Mouse (Mus musculus) kidney, adult 2 months (tissue): Measurements from ENCODE around the gene Jup. TPM values are rescaled to one million over a fixed set of nuclear protein-coding genes. Genes with fewer than 3 reads are reported as not detected.
"Not testable (repeated sequence)": the region's sequence is repeated elsewhere in the genome, so short reads cannot be mapped to it uniquely, and the experiment has no call there.

ENCODE experiments used
- DNase-seq: peaks from one replicate; pipeline ENCODE4 v3.0.0; 2021
- H3K27ac ChIP-seq: fragments of 200-500 bp; 2 replicates; pipeline ENCODE4 v1.5.1; 2012; ENCODE audit warnings: low read depth, low read length, control low read depth, inconsistent platforms; ENCODE audit not compliant: insufficient read depth
- H3K27me3 ChIP-seq: fragments of 200-500 bp; replicated peaks from 2 replicates; pipeline ENCODE4 v1.6.1; 2012; ENCODE audit warnings: mild to moderate bottlenecking, moderate library complexity, low read length, inconsistent platforms; ENCODE audit not compliant: control insufficient read depth, insufficient read depth
- H3K36me3 ChIP-seq: fragments of 200-500 bp; 2 replicates; pipeline ENCODE4 v1.6.1; 2012; ENCODE audit warnings: mild to moderate bottlenecking, moderate library complexity, low read length, inconsistent platforms; ENCODE audit not compliant: control insufficient read depth, insufficient read depth
- H3K4me1 ChIP-seq: fragments of 200-500 bp; 2 replicates; pipeline ENCODE4 v1.6.1; 2011; ENCODE audit warnings: low read length; ENCODE audit not compliant: control insufficient read depth, insufficient read depth
- H3K4me3 ChIP-seq: fragments of 200-500 bp; 2 replicates; pipeline ENCODE4 v1.5.1; 2011; ENCODE audit warnings: mild to moderate bottlenecking, low read depth, low read length, control low read depth; ENCODE audit not compliant: insufficient read depth
- CTCF ChIP-seq: fragments of 200-500 bp; conservative IDR thresholded peaks from 2 replicates; pipeline ENCODE4 v1.5.1; 2011; ENCODE audit warnings: low read depth, mild to moderate bottlenecking, control low read depth, low read length, moderate library complexity, mixed read lengths; ENCODE audit not compliant: insufficient read depth, insufficient read length
- POLR2A ChIP-seq: fragments of 200-500 bp; IDR thresholded peaks from one replicate; pipeline ENCODE4 v1.6.1; 2011; ENCODE audit warnings: low read depth, low read length, control low read depth
- WGBS: fragments of 180-500 bp; shearing (Covaris S2); methylation state at CpG from one replicate; pipeline ENCODE4 v1.1.7; 2018; 5-methylcytosine and 5-hydroxymethylcytosine counted together
- polyA plus RNA-seq: library from polyadenylated mRNA; depleted of rRNA; stranded (reverse); fragments of >200 nt; gene quantifications from 2 replicates; pipeline ENCODE4 v1.2.3, GENCODE M21; 2012; rRNA removed

Gene Jup
- polyA plus RNA-seq, 1 experiment, result 220 TPM

DNA sequence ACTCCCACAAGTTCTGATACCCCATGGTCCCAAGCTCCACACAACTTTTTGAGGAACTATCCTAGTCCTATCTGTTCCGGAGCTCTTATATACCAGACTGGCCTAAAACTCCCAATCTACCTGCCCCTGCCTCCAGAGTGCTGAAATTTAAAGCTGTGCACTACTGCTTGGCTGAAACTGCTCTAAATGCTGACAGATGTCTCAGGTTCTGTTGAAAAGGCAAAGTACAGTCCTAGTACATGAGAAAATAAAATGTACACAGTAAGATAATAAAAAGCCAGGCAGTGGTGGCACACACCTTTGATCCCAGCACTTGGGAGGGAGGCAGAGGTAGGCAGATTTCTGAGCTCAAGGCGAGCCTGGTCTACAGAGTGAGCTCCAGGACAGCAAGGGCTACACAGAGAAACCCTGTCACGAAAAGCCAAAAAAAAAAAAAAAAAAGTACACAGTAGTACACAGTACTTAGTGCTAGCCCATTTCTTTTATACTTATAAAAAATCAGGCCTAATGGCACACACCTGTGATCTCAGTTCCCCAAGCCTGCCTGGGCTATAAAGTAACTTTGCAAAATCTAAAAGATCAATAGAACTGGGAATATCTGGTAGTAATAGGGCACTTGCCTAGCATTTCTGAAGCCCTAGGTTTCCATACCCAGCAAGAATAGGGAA is 74.8 kb downstream of the Jup start:
- Histone ChIP-seq H3K4me3 (no peak overlapping the region), H3K36me3 (peaks cover 13% of the 10 kb centered on the region), H3K4me1 (no peaks in the 10 kb centered on the region), H3K27ac (no peak overlapping the region), H3K27me3 (no peaks in the 10 kb centered on the region)
- WGBS, result 59% methylated on average over 3 of the region's 3 CpGs
- DNase-seq, result no peak
- TF ChIP-seq POLR2A, result no peak
- no peak for TF ChIP-seq CTCF

DNA sequence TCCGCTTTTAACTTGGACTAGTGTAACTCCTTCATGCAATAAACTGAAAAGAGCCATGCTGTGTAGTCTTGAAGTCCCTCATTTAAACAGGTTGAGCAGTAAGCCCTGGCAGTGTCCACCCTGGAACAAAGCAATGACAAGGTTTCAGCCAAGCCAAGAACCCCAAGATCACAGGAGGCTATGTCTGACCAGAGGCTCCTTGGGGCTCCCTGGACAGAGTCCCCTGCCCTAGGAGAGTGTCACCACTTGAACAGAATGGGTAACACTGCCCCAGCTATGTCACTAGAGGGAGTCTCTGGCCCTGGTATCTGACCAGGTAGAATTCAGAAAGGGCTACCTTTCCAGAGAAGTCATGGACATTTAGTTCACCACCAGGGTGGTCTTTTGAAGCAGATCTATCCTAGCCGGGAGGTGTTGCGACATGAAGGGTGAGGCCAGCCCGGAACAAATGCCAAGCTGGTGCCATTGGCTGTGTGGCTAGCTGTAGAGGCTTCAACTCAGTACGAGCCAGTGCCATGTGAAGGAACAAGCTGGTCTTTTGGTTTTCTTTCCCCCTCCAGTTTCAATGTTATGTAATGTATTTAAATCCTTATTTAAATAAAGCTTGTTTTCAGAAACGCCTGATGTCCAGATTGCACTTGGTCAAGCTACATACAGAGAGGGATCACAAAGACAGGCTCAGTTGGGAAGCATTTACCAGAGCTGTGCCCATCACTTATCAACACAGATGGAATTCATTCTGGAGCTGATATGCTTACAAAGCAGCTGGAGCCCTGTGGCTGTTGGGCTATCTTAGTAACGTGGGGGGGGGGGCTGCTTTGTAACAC is 75.9 kb downstream of the Jup start:
- H3K27ac ChIP-seq, H3K4me1 ChIP-seq, H3K27me3 ChIP-seq, H3K4me3 ChIP-seq: not testable (repeated sequence)
- WGBS, result 67% methylated on average over 7 of the region's 7 CpGs
- H3K36me3 ChIP-seq, result peaks cover 13% of the 10 kb centered on the region
- peak; percentile 6 for DNase-seq
- TF ChIP-seq POLR2A, result peak; percentile 14

DNA sequence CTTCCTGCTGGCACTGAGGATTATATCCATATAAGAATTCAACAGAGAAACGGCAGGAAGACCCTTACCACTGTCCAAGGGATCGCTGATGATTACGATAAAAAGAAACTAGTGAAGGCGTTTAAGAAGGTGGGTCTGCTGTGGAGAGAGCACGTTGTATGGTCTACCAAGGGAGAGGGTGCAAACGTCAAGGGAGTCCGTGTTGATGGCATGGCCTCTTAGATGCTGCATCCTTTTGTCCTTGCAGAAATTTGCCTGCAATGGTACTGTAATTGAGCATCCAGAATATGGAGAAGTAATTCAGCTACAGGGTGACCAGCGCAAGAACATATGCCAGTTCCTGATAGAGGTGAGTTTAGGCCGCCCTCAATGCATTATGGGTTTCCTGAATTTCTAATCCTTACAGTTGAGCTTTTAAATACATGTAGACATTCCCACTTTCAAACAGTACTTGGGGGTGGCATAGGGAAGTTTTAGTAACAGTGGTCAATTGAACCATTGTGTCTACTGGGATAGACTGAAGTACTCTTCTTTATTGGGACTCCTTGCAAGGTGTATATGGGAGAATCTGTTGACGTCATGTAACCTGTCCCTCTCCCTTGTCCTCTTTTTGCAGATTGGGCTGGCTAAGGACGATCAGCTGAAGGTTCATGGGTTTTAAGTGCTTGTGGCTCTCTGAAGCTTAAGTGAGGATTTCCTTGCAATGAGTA is 76.7 kb downstream of the Jup start:
- Histone ChIP-seq H3K36me3 (peaks cover 13% of the 10 kb centered on the region), H3K27ac (0 out of 2 replicates have a peak overlapping the region, but pooled peaks have one; percentile 22), H3K4me3 (peak overlapping the region; percentile 92)
- not testable (repeated sequence) for DNase-seq, H3K27me3 ChIP-seq, H3K4me1 ChIP-seq
- WGBS, result 7% methylated on average over 11 of the region's 11 CpGs

DNA sequence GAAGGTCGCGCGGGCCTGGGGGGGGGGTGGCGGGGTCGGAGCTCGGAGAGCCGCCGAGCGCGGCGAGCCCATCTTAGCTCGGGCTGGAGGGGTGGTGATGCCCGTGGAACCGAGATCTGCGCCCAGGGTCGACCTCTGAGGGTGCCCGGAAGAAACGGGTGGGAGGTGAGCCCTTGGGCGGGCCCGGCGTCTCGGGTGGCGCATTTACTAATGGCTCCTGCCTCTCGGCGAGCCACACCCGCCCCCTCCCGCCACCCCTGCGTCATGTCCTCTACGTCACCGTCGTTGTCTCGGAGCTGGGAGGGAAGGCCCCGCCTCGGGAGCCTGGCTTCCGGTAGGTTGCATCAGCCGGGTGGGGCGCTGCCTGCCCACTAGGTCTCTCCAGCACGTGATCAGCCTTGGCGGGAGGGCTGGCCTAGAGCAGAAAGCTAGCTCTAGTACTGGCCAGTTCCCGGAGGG is 77.4 kb downstream of the Jup start:
- no peaks in the 10 kb centered on the region for H3K4me1 ChIP-seq
- WGBS, result under 1% methylated on average over 40 of the region's 40 CpGs
- peak overlapping the region; percentile 92 for H3K4me3 ChIP-seq
- TF ChIP-seq CTCF (no peak), POLR2A (peak; percentile 57)
- peak; percentile 98 for DNase-seq
- peaks cover 13% of the 10 kb centered on the region for H3K36me3 ChIP-seq
- H3K27me3 ChIP-seq, result no peaks in the 10 kb centered on the region
- peak overlapping the region; percentile 96 for H3K27ac ChIP-seq

DNA sequence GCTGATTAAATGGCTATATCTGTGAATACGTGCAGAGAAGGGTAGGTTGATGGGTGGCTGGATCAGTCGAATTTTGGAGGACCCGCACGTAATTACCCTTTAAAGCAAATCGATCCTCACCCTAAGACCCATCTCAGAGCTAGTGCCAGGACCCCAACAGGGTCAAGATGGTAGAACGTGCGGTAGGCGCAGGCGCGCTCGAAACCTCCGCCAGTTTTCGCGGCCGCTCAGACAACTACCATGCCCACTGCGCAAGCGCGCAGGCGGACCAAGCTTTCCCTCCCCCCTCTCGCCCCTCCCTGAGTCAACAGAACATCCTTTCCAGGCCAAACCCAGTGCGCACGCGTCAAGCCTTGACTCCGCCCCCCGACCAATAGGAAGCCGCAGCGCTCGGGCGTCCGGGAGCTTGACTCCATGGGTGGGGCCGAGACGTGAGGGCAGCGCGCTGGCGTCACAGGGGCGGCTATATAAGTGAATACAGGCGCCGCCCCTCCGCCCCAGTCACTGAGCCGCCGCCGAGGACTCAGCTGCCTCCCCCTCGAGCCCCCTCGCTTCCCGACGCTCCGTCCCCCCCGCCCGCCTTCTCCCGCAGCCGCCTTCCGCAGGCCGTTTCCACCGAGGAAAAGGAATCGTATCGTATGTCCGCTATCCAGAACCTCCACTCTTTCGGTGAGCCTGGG is 77.9 kb downstream of the Jup start, which contains the start of gene Eif1:
Gene Eif1 (plus strand): TSS at position 394 of the 680 bp plus-strand sequence.
- H3K36me3 ChIP-seq, result peaks cover 13% of the 10 kb centered on the region
- DNase-seq, result peak; percentile 100
- no peaks in the 10 kb centered on the region for H3K27me3 ChIP-seq
- WGBS, result under 1% methylated on average over 57 of the region's 58 CpGs
- TF ChIP-seq POLR2A (peak; percentile 44), CTCF (no peak)
- H3K27ac ChIP-seq, result peak within 1 kb of the TSS; percentile 96
- H3K4me3 ChIP-seq, result peak within 1 kb of the TSS; percentile 92
- no peaks in the 10 kb centered on the region for H3K4me1 ChIP-seq

Other genes starting within 250 kb of the Jup start
- 13.0 and 20.1 TPM in 2 replicates for gene Krt19, start 249.1 kb downstream of the Jup start, polyA plus RNA-seq
- gene Krt9, start 204.5 kb downstream of the Jup start, polyA plus RNA-seq, result not detected in 2 replicates
- gene Krt14, start 190.2 kb downstream of the Jup start, polyA plus RNA-seq, result 1.3 and 1.4 TPM in 2 replicates
- not detected in 2 replicates for gene Krt16, start 148.9 kb downstream of the Jup start, polyA plus RNA-seq
- gene Krt17, start 136.7 kb downstream of the Jup start, polyA plus RNA-seq, result 0.08 TPM in 1 of 2 replicates, not detected in the other
- gene Krt42, start 127.9 kb downstream of the Jup start, polyA plus RNA-seq, result not detected in 2 replicates
- 116 and 173 TPM in 2 replicates for gene Eif1, start 77.9 kb downstream of the Jup start, polyA plus RNA-seq
- not detected in 2 replicates for gene Gast, start 63.4 kb downstream of the Jup start, polyA plus RNA-seq
- gene Hap1, start 41.6 kb downstream of the Jup start, polyA plus RNA-seq, result 3.0 and 3.6 TPM in 2 replicates
- gene P3h4, start 17.1 kb upstream of the Jup start, polyA plus RNA-seq, result 11.9 and 13.9 TPM in 2 replicates
- 12.5 and 15.9 TPM in 2 replicates for gene Fkbp10, start 17.9 kb upstream of the Jup start, polyA plus RNA-seq
- gene Nt5c3b, start 44.0 kb upstream of the Jup start, polyA plus RNA-seq, result 29.3 and 32.0 TPM in 2 replicates
- gene Klhl10, start 44.2 kb upstream of the Jup start, polyA plus RNA-seq, result 0.13 and 0.34 TPM in 2 replicates
- 2.3 and 3.3 TPM in 2 replicates for gene Klhl11, start 75.0 kb upstream of the Jup start, polyA plus RNA-seq
- 181 and 191 TPM in 2 replicates for gene Acly, start 130.2 kb upstream of the Jup start, polyA plus RNA-seq
- 0.84 and 1.4 TPM in 2 replicates for gene Ttc25, start 147.8 kb upstream of the Jup start, polyA plus RNA-seq
- 10.5 and 13.5 TPM in 2 replicates for gene Cnp, start 177.1 kb upstream of the Jup start, polyA plus RNA-seq
- 60.5 and 63.1 TPM in 2 replicates for gene Nkiras2, start 221.5 kb upstream of the Jup start, polyA plus RNA-seq
- gene Dnajc7, start 222.4 kb upstream of the Jup start, polyA plus RNA-seq, result 30.0 and 45.6 TPM in 2 replicates